Mouse (Mus musculus) hindbrain, embryonic 10.5 days (tissue): Measurements from ENCODE around the gene Alk. TPM values are rescaled to one million over a fixed set of nuclear protein-coding genes. Genes with fewer than 3 reads are reported as not detected.

Experiments
- DNase-seq: peaks from one replicate; pipeline ENCODE4 v3.0.0-alpha.2; 2017; ENCODE audit warnings: low spot score
- H3K27ac ChIP-seq: fragments of 300-500 bp; sonication (generic); 2 replicates; pipeline ENCODE4 v1.5.1; 2016; ENCODE audit warnings: mild to moderate bottlenecking, moderate library complexity
- H3K27me3 ChIP-seq: fragments of 300-500 bp; sonication (generic); 2 replicates; pipeline ENCODE4 v1.6.1; 2016; ENCODE audit warnings: mild to moderate bottlenecking; ENCODE audit not compliant: poor library complexity, insufficient read depth, severe bottlenecking
- H3K36me3 ChIP-seq: fragments of 300-500 bp; sonication (generic); 2 replicates; pipeline ENCODE4 v1.6.1; 2016; ENCODE audit warnings: mild to moderate bottlenecking, moderate library complexity
- H3K4me1 ChIP-seq: fragments of 300-500 bp; sonication (generic); replicated peaks from 2 replicates; pipeline ENCODE4 v1.6.1; 2016; ENCODE audit warnings: mild to moderate bottlenecking
- H3K4me3 ChIP-seq: fragments of 300-500 bp; sonication (generic); 2 replicates; pipeline ENCODE4 v1.5.1; 2016; ENCODE audit warnings: mild to moderate bottlenecking, moderate library complexity
- H3K9me3 ChIP-seq: fragments of 300-500 bp; sonication (generic); 2 replicates; pipeline ENCODE4 v1.6.1; 2016; ENCODE audit warnings: mild to moderate bottlenecking, moderate library complexity
- WGBS: fragments of 180-500 bp; shearing (Covaris S2); methylation state at CpG from one replicate; pipeline ENCODE4 v1.1.7; 2016; 5-methylcytosine and 5-hydroxymethylcytosine counted together
- polyA plus RNA-seq: library from polyadenylated mRNA; unstranded; fragments of >200 nt; fragmentation: Nextera tagmentation; extraction: Ambion mirVana; gene quantifications from 2 replicates; pipeline ENCODE4 v1.2.1, GENCODE M21; 2016

Gene Alk
- polyA plus RNA-seq, 1 experiment from 2014 or later = 0.27 TPM

DNA sequence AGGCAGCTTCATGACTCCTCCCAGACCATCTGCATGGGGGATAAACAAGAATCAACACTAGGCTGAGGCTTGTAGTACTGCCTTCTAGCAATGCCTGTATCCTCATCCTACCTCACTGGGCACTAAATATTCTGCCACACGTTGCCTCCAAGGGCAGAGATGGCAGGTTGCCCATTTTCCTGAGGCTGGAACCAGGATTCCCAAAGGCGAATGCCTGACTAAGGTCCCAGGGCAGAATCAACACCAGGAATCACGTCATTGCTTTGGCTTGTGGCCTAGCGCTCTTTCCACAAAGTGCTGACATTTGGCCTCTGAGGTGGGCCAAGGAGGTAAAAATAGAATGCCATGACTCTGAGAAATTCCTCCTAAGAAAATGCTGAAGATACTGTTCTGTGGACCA is 155.9 kb downstream of the Alk start:
- no peak overlapping the region for H3K4me3 ChIP-seq
- no peaks in the 10 kb centered on the region for H3K27me3 ChIP-seq
- no peak overlapping the region for H3K27ac ChIP-seq
- H3K9me3 ChIP-seq = 0 out of 2 replicates have a peak, but pooled peaks cover 7% of the 10 kb centered on the region
- no peaks in the 10 kb centered on the region for H3K4me1 ChIP-seq
- no peak for DNase-seq
- WGBS = 87% methylated on average over 4 of the region's 4 CpGs
- no peaks in the 10 kb centered on the region for H3K36me3 ChIP-seq

DNA sequence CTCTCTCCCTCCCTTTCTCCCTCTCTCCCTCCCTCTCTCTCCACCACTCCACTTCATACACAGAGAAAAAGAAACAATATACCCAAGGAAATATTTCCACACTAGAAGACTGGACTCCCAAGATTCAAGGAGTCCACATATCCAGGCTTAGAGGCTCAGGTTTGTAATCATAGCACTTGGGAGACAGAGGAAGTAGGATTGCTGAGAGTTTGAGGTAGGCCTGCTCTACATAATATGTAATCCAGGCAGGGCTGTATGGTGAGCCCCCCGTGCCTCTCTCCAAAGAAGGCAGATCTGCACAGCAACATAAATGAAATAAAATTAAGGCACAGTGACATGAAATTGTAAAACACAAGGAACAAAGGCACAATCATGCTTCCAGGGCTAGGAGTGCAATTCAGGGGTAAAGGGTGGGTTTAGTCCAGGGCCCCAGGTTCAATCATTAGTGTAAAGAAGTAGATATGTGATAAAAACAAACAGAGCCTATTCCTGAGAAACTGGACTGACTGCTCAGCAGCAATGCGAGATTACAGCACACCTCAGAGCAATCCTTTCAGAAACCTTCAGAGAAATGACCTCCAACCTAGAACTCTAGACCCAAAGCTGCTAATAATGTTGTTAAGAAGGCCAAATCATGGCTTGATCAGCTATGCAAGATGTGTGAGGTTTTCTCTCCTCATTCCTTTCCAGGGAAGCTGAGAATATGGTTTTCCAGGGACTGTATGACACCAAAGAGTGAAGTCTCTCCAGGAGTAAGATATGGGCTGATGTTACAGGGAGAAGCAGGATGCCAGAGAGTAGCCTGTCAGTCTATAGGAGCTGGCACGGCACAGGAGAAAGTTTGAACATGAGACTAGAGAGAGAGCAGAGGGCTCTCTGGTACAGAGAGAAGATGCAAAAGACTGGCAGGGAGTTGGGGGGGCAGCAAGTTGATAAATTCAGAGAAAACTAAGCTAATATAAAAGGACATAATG is 158.9 kb downstream of the Alk start:
- WGBS = 85% methylated on average over 3 of the region's 3 CpGs
- H3K27ac ChIP-seq = no peak overlapping the region
- H3K4me1 ChIP-seq = no peaks in the 10 kb centered on the region
- no peaks in the 10 kb centered on the region for H3K36me3 ChIP-seq
- H3K9me3 ChIP-seq = 0 out of 2 replicates have a peak, but pooled peaks cover 7% of the 10 kb centered on the region
- H3K4me3 ChIP-seq = no peak overlapping the region
- no peaks in the 10 kb centered on the region for H3K27me3 ChIP-seq
- DNase-seq = no peak

DNA sequence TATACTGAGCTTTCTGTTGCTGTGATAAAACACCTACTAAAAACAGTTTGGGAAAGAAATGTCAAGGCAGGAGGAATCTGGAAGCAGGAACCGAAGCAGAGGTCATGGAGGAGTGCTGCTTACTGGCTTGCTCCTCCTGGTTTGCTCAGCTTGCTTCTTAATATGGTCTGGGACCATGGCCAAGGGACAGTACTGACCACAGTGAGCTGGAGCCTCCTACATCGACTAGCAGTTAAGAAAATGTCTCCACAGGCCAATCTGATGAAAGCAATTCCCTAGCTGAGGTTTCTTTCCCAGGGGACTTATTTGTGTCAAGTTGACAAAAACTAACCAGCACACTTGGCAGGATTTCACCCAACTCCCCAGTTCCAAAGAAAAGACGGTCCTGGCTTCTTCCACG is 187.0 kb downstream of the Alk start:
- no peaks in the 10 kb centered on the region for H3K36me3 ChIP-seq
- H3K4me3 ChIP-seq = no peak overlapping the region
- H3K27ac ChIP-seq = no peak overlapping the region
- H3K27me3 ChIP-seq = no peaks in the 10 kb centered on the region
- no peaks in the 10 kb centered on the region for H3K9me3 ChIP-seq
- H3K4me1 ChIP-seq = no peaks in the 10 kb centered on the region
- WGBS = 90% methylated on average over 4 of the region's 4 CpGs
- no peak for DNase-seq

DNA sequence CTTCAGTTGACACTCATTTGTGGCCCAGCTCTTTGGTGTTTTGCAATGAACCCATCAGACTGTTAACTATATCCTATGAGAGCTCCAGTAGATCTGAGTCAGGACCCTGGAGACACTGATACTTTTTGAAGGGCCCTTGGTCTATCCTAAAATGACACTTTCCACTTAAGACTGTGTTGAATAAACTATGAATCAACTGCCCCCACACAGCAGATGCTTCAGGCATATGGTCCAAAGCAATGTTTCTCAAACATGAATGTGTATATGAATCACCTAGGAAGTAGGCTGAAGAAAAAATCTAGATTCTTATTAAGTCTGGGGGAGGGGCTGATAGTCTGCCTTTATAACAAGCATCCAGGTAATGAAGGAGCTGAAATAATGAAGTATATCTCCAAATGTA is 189.8 kb downstream of the Alk start:
- Histone ChIP-seq H3K4me1 (no peaks in the 10 kb centered on the region), H3K27me3 (no peaks in the 10 kb centered on the region), H3K4me3 (no peak overlapping the region), H3K36me3 (no peaks in the 10 kb centered on the region), H3K9me3 (no peaks in the 10 kb centered on the region), H3K27ac (no peak overlapping the region)
- DNase-seq = no peak

DNA sequence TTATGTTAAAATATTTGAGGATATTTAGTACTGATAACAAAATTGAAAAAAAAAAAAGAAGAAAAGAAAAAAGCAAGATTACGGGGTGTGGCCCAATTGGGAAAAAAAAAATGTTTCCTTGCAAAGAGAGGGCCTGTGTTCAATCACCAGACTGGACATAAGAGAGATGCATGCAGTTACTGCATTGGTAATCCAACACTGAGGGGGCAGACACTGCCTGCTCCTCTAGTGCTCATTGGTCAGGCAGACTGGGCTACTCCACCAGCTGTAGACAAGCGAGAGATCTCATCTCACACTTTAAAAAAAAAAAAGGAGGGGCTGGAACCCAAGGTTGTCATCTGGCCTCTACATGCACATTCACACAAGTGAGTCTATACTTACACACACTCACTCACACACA is 199.6 kb downstream of the Alk start:
- Histone ChIP-seq H3K4me1 (no peaks in the 10 kb centered on the region), H3K36me3 (no peaks in the 10 kb centered on the region), H3K4me3 (no peak overlapping the region), H3K27me3 (no peaks in the 10 kb centered on the region), H3K27ac (no peak overlapping the region), H3K9me3 (no peaks in the 10 kb centered on the region)
- DNase-seq = no peak
- 74% methylated on average over 2 of the region's 2 CpGs for WGBS

DNA sequence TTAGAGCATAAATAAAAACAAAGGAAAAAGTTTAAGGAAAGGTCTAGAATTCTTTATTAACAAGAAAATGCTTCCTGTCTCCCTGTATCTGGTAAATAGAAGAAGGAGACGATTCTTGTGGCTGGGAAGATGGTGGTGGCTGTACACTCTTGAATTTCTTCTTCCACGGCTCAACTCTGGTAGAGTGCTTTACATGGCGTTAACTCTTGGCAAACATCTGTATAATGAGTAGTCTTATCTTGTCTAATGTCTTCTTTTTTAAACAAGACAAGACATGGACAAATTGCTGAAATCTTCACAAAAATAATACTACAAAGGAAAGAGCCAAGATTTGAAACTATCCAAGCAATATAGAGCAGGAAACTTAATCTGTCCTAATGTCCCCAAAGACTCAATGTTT is 202.6 kb downstream of the Alk start:
- WGBS = 89% methylated on average over 3 of the region's 3 CpGs
- no peaks in the 10 kb centered on the region for H3K4me1 ChIP-seq
- no peak overlapping the region for H3K27ac ChIP-seq
- no peak for DNase-seq
- no peak overlapping the region for H3K4me3 ChIP-seq
- no peaks in the 10 kb centered on the region for H3K9me3 ChIP-seq
- no peaks in the 10 kb centered on the region for H3K36me3 ChIP-seq
- no peaks in the 10 kb centered on the region for H3K27me3 ChIP-seq

DNA sequence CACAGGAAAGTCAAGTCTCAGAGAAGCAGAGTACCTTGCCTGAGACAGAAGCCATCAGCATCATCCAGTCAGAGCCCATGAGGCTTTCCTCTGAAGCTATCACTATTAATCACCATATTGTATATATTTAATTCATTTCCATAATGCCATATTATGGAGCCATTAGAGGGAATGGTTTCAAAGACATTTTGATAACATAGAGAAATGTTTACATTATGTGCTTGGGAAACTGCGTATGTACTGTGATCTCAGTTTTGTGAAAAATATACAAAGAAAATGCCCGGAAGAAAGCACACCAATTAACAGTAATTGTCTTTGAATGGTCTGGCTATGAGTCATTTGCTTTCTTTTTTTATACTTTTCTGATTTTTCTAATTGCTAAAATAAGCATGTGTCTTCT is 203.1 kb downstream of the Alk start:
- WGBS = 92% methylated on average over 2 of the region's 2 CpGs
- Histone ChIP-seq H3K4me1 (no peaks in the 10 kb centered on the region), H3K27ac (no peak overlapping the region), H3K9me3 (no peaks in the 10 kb centered on the region), H3K27me3 (no peaks in the 10 kb centered on the region), H3K36me3 (no peaks in the 10 kb centered on the region), H3K4me3 (no peak overlapping the region)
- DNase-seq = no peak

DNA sequence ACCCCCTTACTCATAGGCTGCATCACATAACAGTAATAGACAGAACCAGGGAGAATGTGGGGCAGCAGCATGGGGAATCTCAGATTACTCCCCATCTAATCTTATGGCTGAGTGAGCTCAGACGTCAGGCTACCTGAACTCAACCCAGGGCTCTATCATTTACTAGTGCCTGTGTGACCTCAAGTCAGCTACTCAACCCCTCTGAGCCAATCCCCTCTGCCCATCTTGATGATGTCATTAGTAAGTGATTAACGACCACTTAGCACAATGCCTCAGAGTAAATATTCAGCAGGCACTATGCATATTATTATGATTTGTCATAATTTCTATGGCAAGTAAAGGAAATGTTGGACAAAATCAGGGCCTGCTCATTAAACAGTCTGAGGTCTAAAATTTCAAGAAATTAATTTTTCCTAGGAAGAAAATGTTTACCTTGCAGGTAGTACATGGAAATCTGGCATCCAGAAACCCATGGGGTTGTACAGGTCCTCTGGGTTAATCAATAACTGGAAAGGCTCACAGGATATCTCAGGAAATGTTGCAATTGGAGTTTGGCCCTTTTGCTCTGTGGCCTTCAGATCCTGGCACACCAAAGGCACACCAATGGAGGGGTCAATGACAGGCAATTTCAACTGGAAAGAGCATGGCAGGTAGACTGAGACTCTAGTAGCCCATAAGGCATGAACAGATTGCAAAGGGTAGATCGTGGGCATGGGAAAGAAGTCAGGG is 204.9 kb downstream of the Alk start:
- Histone ChIP-seq H3K36me3 (no peaks in the 10 kb centered on the region), H3K9me3 (no peaks in the 10 kb centered on the region), H3K27ac (no peak overlapping the region), H3K4me1 (no peaks in the 10 kb centered on the region), H3K27me3 (no peaks in the 10 kb centered on the region), H3K4me3 (no peak overlapping the region)
- no peak for DNase-seq
- 79% methylated on average over 3 of the region's 3 CpGs for WGBS

DNA sequence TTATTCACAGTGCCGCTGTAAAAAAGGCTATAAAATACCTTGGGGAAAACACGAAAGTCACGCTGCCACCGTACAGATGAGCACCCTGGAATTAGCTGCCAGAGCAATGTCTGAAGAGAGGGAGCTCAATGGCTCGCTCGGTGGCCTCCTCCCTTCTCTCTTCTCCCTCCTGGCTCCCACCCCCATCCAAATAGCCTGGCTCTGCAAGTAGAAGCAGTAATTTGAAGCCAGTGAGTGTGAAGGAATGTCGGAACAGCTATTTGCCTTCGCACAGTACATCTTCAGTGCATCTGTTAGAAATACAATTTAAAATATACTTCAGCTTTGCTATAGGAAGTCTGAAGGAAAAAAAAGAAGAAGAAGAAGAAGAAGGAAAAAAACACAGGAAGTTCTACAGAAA is 208.5 kb downstream of the Alk start:
- no peak for DNase-seq
- no peaks in the 10 kb centered on the region for H3K27me3 ChIP-seq
- WGBS = 65% methylated on average over 8 of the region's 8 CpGs
- H3K4me1 ChIP-seq = peaks cover 4% of the 10 kb centered on the region
- no peak overlapping the region for H3K27ac ChIP-seq
- no peaks in the 10 kb centered on the region for H3K9me3 ChIP-seq
- no peaks in the 10 kb centered on the region for H3K36me3 ChIP-seq
- no peak overlapping the region for H3K4me3 ChIP-seq

DNA sequence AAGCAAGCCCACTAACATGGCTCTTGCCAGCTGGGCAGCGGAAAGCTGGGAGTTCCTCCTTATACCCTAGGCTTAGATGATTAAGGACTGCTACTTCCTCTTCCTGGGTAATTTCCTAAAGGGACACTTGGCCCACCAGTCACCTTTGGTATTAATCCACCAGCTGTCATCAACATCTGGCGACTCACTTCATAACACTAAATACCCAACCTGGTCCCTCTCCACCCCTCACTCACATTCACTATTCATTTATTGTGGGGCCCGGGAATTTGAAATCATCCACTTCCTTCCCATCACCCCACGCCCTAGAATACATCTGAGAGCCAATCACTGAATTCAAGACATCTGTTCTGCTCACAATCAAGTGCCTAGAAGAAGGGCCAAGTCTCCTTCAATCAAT is 235.4 kb downstream of the Alk start:
- H3K4me3 ChIP-seq = no peak overlapping the region
- no peaks in the 10 kb centered on the region for H3K27me3 ChIP-seq
- WGBS = 88% methylated on average over 4 of the region's 4 CpGs
- DNase-seq = no peak
- H3K9me3 ChIP-seq = no peaks in the 10 kb centered on the region
- H3K27ac ChIP-seq = no peak overlapping the region
- H3K4me1 ChIP-seq = no peaks in the 10 kb centered on the region
- H3K36me3 ChIP-seq = no peaks in the 10 kb centered on the region

DNA sequence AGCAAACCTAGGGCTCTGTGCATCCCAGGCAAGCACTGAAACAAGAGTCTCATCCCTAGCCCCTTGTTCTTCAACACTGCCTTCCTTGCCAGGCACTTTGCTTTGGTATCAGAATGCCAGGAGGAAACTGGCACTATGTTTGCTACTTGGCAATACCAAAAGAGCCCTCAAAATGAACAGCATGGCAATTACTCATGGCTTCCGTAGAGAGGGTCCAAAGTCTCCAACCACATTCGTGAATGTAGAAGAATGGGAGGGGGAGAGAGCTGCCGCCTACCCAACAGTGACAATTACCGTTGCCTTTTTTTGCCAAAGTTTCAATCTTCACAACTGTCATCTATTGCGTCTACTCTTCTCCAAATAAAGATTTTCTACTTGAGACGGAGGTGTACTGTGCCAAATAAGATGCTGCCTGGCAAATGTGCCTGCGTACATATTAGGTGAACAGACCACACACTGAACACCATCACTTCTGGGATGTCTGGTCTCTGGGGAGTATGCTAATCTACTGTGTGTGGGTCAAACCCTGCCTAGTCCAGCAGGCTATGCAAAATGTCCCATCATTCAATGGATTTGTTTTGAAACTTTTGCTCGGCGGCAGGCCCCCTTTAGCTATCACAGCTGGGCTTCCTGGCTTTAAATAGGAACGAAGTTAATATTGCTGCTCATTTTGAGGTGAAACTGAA is 241.5 kb downstream of the Alk start:
- no peaks in the 10 kb centered on the region for H3K36me3 ChIP-seq
- H3K27me3 ChIP-seq = no peaks in the 10 kb centered on the region
- no peak for DNase-seq
- 91% methylated on average over 10 of the region's 10 CpGs for WGBS
- H3K4me1 ChIP-seq = no peaks in the 10 kb centered on the region
- no peak overlapping the region for H3K27ac ChIP-seq
- 0 out of 2 replicates have a peak, but pooled peaks cover under 1% of the 10 kb centered on the region for H3K9me3 ChIP-seq
- H3K4me3 ChIP-seq = no peak overlapping the region

DNA sequence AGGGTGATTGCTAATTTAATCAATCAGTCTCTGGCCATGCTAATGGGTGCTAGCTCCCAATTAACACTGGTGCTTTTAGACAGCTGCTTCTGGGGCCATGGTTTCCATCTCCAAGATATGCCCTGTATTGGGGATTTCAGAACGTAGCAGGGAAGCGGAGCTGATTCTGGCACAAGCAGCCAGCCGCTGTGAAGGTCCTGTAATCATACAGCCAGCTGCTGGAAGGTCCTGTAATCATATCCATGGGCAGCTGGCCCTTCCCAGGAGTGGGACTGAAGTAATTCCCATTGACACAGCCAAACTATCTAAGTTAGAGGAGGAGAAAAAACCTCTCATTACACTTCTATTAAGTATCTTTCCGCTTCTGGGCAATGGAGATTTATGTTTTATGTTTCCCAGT is 242.5 kb downstream of the Alk start:
- Histone ChIP-seq H3K4me3 (no peak overlapping the region), H3K27ac (no peak overlapping the region), H3K4me1 (no peaks in the 10 kb centered on the region), H3K27me3 (no peaks in the 10 kb centered on the region), H3K9me3 (0 out of 2 replicates have a peak, but pooled peaks cover 3% of the 10 kb centered on the region), H3K36me3 (no peaks in the 10 kb centered on the region)
- 92% methylated on average over 4 of the region's 4 CpGs for WGBS
- no peak for DNase-seq
